Mouse (Mus musculus): ENCODE measurements at regions not wholly inside any gene's neighbourhood (a gene's known extent, or its start where the extent isn't known, plus 50 kb on each side); places are given as distances from the start of the nearest gene placed in this dataset.
A peak's percentile ranks its signal among the peaks of the same experiment; 100 is the strongest.

- TF ChIP-seq TAL1 (conservative IDR thresholded peaks at IDR 0.05; ENCODE audit: low read depth, low read length) (no peak), CTCF (IDR thresholded peaks at IDR 0.05; ENCODE audit: low read depth, low read length) (no peak), POLR2AphosphoS5 (IDR thresholded peaks at IDR 0.05; ENCODE audit: insufficient replicate concordance, low read depth, low read length) (no peak), GATA2 (IDR thresholded peaks at IDR 0.05; ENCODE audit: borderline replicate concordance, low read depth, low read length) (no peak), GATA1 (IDR thresholded peaks at IDR 0.05; ENCODE audit: borderline replicate concordance, low read length) (no peak)
- DNase-seq (ENCODE audit: low spot score) = no peak
- Histone ChIP-seq H3K4me1 (ENCODE audit: insufficient read depth, low read depth, low read length) (peaks cover 81% of the 10 kb centered on the region), H3K27me3 (ENCODE audit: insufficient read depth, low read length) (no peaks in the 10 kb centered on the region), H3K9me3 (replicated peaks) (no peaks in the 10 kb centered on the region; the same call in 1 of the 2 replicates), H3K36me3 (replicated peaks) (no peaks in the 10 kb centered on the region), H3K4me3 (ENCODE audit: low read depth, low read length) (no peak overlapping the region; the same call in 1 of the 2 replicates)
- ATAC-seq (ENCODE audit: extremely low read depth, insufficient number of reproducible peaks, low FRiP score, poor library complexity, severe bottlenecking) = no peak
Measured at GRCm38 (mm10) chr4:95160465-95160864, 108.4 kb upstream of the Jun start.

DNA sequence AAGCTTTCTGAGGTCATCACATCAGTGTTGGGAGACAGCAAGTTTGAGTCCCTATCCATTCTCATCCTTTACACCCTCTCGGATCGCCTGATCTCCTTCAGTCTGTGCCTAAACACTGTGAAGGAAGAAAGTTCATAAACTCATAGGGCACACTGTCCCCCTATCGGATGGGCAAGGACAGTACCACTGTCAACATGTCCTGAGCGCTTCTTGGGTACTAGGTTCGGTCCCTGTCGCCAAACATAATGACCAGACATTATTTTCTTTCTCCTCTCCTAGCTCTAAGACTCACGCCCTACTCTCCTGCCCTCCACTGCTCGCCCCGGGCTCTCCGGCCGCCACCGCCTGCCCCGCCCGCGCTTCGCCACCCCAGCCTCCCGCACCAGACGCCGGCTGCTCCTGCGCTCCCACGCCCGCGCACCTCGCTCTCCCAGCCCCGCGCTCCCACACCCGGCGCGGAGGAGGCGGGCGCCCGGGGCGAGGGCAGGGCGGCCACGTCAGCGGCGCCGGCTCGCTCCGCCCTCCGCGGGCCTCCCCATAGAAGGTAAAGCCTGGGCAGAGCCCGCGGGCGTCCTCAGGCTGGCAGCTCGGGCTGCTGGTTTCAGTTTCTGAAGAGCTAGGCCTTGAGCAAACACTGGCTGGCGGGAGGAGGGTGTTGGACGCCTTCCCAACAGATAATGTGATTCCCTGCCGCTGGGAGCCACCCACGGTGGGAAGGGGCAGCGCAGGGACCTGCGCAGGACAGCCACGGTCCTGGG lies 109.1 kb upstream of the Jun start:
- H3K27me3 ChIP-seq (ENCODE audit: insufficient read depth, low read length) = no peaks in the 10 kb centered on the region
- H3K4me1 ChIP-seq (ENCODE audit: insufficient read depth, low read depth, low read length) = peaks cover 75% of the 10 kb centered on the region
- ATAC-seq (ENCODE audit: extremely low read depth, insufficient number of reproducible peaks, low FRiP score, poor library complexity, severe bottlenecking) = peak; percentile 9
- no peaks in the 10 kb centered on the region for H3K36me3 ChIP-seq (replicated peaks)
- peak overlapping the region; percentile 75 for H3K4me3 ChIP-seq (ENCODE audit: low read depth, low read length)
- no peak for TF ChIP-seq POLR2AphosphoS5 (IDR thresholded peaks at IDR 0.05; ENCODE audit: insufficient replicate concordance, low read depth, low read length)
- TF ChIP-seq GATA1 (IDR thresholded peaks at IDR 0.05; ENCODE audit: borderline replicate concordance, low read length) = no peak
- TF ChIP-seq GATA2 (IDR thresholded peaks at IDR 0.05; ENCODE audit: borderline replicate concordance, low read depth, low read length) = no peak
- TF ChIP-seq TAL1 (conservative IDR thresholded peaks at IDR 0.05; ENCODE audit: low read depth, low read length) = no peak
- TF ChIP-seq CTCF (IDR thresholded peaks at IDR 0.05; ENCODE audit: low read depth, low read length) = peak; percentile 25; the same call in 1 of the 2 replicates
- no peaks in the 10 kb centered on the region; the same call in 1 of the 2 replicates for H3K9me3 ChIP-seq (replicated peaks)
- peak; percentile 89 for DNase-seq (ENCODE audit: low spot score)

DNA sequence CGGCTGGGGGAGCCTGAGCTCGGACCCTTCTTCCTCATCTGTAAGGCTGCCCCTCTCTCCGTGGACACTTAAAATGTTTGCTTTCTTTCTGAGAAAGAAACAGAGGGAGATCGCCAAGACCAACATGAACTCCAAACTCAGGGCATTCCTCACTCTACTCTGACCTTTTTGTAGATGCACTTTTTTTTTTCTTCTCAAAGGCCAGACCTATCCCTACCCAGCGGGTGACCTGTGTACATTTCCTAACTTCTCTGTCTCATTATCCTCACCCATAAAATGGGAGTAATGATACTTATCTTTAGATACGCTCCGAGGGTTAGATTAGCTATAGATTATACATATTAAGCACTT lies 109.6 kb upstream of the Jun start:
- H3K4me3 ChIP-seq (ENCODE audit: low read depth, low read length) = peak overlapping the region; percentile 75
- H3K9me3 ChIP-seq (replicated peaks) = no peaks in the 10 kb centered on the region; the same call in 1 of the 2 replicates
- DNase-seq (ENCODE audit: low spot score) (no peak), ATAC-seq (ENCODE audit: extremely low read depth, insufficient number of reproducible peaks, low FRiP score, poor library complexity, severe bottlenecking) (no peak)
- peaks cover 77% of the 10 kb centered on the region for H3K4me1 ChIP-seq (ENCODE audit: insufficient read depth, low read depth, low read length)
- TF ChIP-seq GATA1 (IDR thresholded peaks at IDR 0.05; ENCODE audit: borderline replicate concordance, low read length) = no peak
- no peak for TF ChIP-seq POLR2AphosphoS5 (IDR thresholded peaks at IDR 0.05; ENCODE audit: insufficient replicate concordance, low read depth, low read length)
- TF ChIP-seq TAL1 (conservative IDR thresholded peaks at IDR 0.05; ENCODE audit: low read depth, low read length) = no peak
- H3K27me3 ChIP-seq (ENCODE audit: insufficient read depth, low read length) = no peaks in the 10 kb centered on the region
- H3K36me3 ChIP-seq (replicated peaks) = no peaks in the 10 kb centered on the region

- Histone ChIP-seq H3K4me1 (ENCODE audit: insufficient read depth, low read depth, low read length) (peaks cover 75% of the 10 kb centered on the region), H3K27me3 (ENCODE audit: insufficient read depth, low read length) (no peaks in the 10 kb centered on the region), H3K4me3 (ENCODE audit: low read depth, low read length) (peak overlapping the region; percentile 24; the same call in 1 of the 2 replicates), H3K9me3 (replicated peaks) (no peaks in the 10 kb centered on the region; the same call in 1 of the 2 replicates), H3K36me3 (replicated peaks) (no peaks in the 10 kb centered on the region)
- TF ChIP-seq TAL1 (conservative IDR thresholded peaks at IDR 0.05; ENCODE audit: low read depth, low read length) (no peak), CTCF (IDR thresholded peaks at IDR 0.05; ENCODE audit: low read depth, low read length) (no peak), POLR2AphosphoS5 (IDR thresholded peaks at IDR 0.05; ENCODE audit: insufficient replicate concordance, low read depth, low read length) (no peak), GATA1 (IDR thresholded peaks at IDR 0.05; ENCODE audit: borderline replicate concordance, low read length) (no peak), GATA2 (IDR thresholded peaks at IDR 0.05; ENCODE audit: borderline replicate concordance, low read depth, low read length) (no peak)
- DNase-seq (ENCODE audit: low spot score) = no peak
- ATAC-seq (ENCODE audit: extremely low read depth, insufficient number of reproducible peaks, low FRiP score, poor library complexity, severe bottlenecking) = peak; percentile 48
Measured at GRCm38 (mm10) chr4:95162386-95163090, 110.5 kb upstream of the Jun start.

GRCm38 (mm10) chr4:95163403-95163802 lies 111.4 kb upstream of the Jun start:
- ATAC-seq (ENCODE audit: extremely low read depth, insufficient number of reproducible peaks, low FRiP score, poor library complexity, severe bottlenecking) (no peak), DNase-seq (ENCODE audit: low spot score) (no peak)
- Histone ChIP-seq H3K27me3 (ENCODE audit: insufficient read depth, low read length) (no peaks in the 10 kb centered on the region), H3K36me3 (replicated peaks) (no peaks in the 10 kb centered on the region), H3K9me3 (replicated peaks) (no peaks in the 10 kb centered on the region; the same call in 1 of the 2 replicates), H3K4me1 (ENCODE audit: insufficient read depth, low read depth, low read length) (peaks cover 74% of the 10 kb centered on the region), H3K4me3 (ENCODE audit: low read depth, low read length) (no peak overlapping the region)
- TF ChIP-seq GATA2 (IDR thresholded peaks at IDR 0.05; ENCODE audit: borderline replicate concordance, low read depth, low read length) (no peak), POLR2AphosphoS5 (IDR thresholded peaks at IDR 0.05; ENCODE audit: insufficient replicate concordance, low read depth, low read length) (no peak), TAL1 (conservative IDR thresholded peaks at IDR 0.05; ENCODE audit: low read depth, low read length) (no peak), GATA1 (IDR thresholded peaks at IDR 0.05; ENCODE audit: borderline replicate concordance, low read length) (no peak)

- H3K9me3 ChIP-seq (replicated peaks) = no peaks in the 10 kb centered on the region; the same call in 1 of the 2 replicates
- peaks cover 47% of the 10 kb centered on the region for H3K4me1 ChIP-seq (ENCODE audit: insufficient read depth, low read depth, low read length)
- H3K27me3 ChIP-seq (ENCODE audit: insufficient read depth, low read length) = no peaks in the 10 kb centered on the region
- no peak for DNase-seq (ENCODE audit: low spot score)
- H3K36me3 ChIP-seq (replicated peaks) = no peaks in the 10 kb centered on the region
- TF ChIP-seq POLR2AphosphoS5 (IDR thresholded peaks at IDR 0.05; ENCODE audit: insufficient replicate concordance, low read depth, low read length) (no peak), GATA1 (IDR thresholded peaks at IDR 0.05; ENCODE audit: borderline replicate concordance, low read length) (no peak), GATA2 (IDR thresholded peaks at IDR 0.05; ENCODE audit: borderline replicate concordance, low read depth, low read length) (no peak), TAL1 (conservative IDR thresholded peaks at IDR 0.05; ENCODE audit: low read depth, low read length) (no peak), CTCF (IDR thresholded peaks at IDR 0.05; ENCODE audit: low read depth, low read length) (no peak)
- 0 out of 2 replicates have a peak, but pooled peaks have one; percentile 9 for ATAC-seq (ENCODE audit: extremely low read depth, insufficient number of reproducible peaks, low FRiP score, poor library complexity, severe bottlenecking)
- H3K4me3 ChIP-seq (ENCODE audit: low read depth, low read length) = no peak overlapping the region
Measured at GRCm38 (mm10) chr4:95166503-95166902, 114.5 kb upstream of the Jun start.

Measured in G1E (cell line).